Mouse (Mus musculus) small intestine, adult 2 months (tissue): ENCODE data around the gene Rbms3.

ENCODE experiments used
- CTCF ChIP-seq: fragments of 200-500 bp; IDR thresholded peaks from 2 replicates; pipeline ENCODE4 v1.5.1; 2012; ENCODE audit warnings: low read depth, mild to moderate bottlenecking, control low read depth, inconsistent platforms, low read length, moderate library complexity, mixed read lengths; ENCODE audit not compliant: insufficient replicate concordance, insufficient read length; ENCODE audit errors: extremely low read depth
- POLR2A ChIP-seq: fragments of 200-500 bp; IDR thresholded peaks from 2 replicates; pipeline ENCODE4 v1.6.1; 2012; ENCODE audit warnings: low read depth, mild to moderate bottlenecking, control low read depth, inconsistent platforms, low read length, moderate library complexity

GRCm38 (mm10) chr9:117243365-117243764 is 386.3 kb downstream of the Rbms3 start:
- no peak for TF ChIP-seq POLR2A
- no peak for TF ChIP-seq CTCF
